Mouse (Mus musculus) liver, embryonic 14.5 days (tissue): ENCODE results near the gene Smim5. TPM values are rescaled to one million over a fixed set of nuclear protein-coding genes. Genes with fewer than 3 reads are reported as not detected.

ENCODE experiments used
- ATAC-seq: fragments of 200-750 bp; cut with Nextera tagmentation; 2 replicates; pipeline ENCODE4 v1.8.0; 2017; ENCODE audit warnings: moderate number of reproducible peaks, mild to moderate bottlenecking, moderate library complexity; ENCODE audit not compliant: insufficient read depth
- DNase-seq, 3 experiments: peaks; one replicate each; pipeline ENCODE4 v3.0.0-alpha.2; 2012 to 2013; ENCODE audit warnings: low read depth in 3 of 3, low spot score in 3 of 3
- H3K27ac ChIP-seq: fragments of 300-500 bp; sonication (generic); 2 replicates; pipeline ENCODE4 v1.5.1; 2014; ENCODE audit warnings: moderate library complexity, mild to moderate bottlenecking, control low read depth, inconsistent platforms
- H3K27me3 ChIP-seq: fragments of 300-500 bp; sonication (generic); 2 replicates; pipeline ENCODE4 v1.6.1; 2014; ENCODE audit warnings: mild to moderate bottlenecking, low read length, moderate library complexity; ENCODE audit not compliant: control insufficient read depth, insufficient read depth
- H3K36me3 ChIP-seq: fragments of 300-500 bp; sonication (generic); replicated peaks from 2 replicates; pipeline ENCODE4 v1.6.1; 2014; ENCODE audit warnings: low read depth; ENCODE audit not compliant: control insufficient read depth, insufficient read depth
- H3K4me1 ChIP-seq, 2 experiments: fragments of 200-500 bp in 1 of 2; fragments of 300-500 bp in 1 of 2; sonication (generic) in 1 of 2; replicated peaks; 2 replicates each; pipeline ENCODE4 v1.6.1; 2012 to 2014; ENCODE audit warnings: antibody characterized with exemption in 1 of 2, inconsistent platforms in 1 of 2, low read length in 1 of 2; ENCODE audit not compliant: control insufficient read depth in 2 of 2, insufficient read depth in 2 of 2
- H3K4me2 ChIP-seq: fragments of 300-500 bp; sonication (generic); 2 replicates; pipeline ENCODE4 v1.6.1; 2014; ENCODE audit warnings: low read depth, mild to moderate bottlenecking, control low read depth, moderate library complexity
- H3K4me3 ChIP-seq, 2 experiments: fragments of 200-500 bp in 1 of 2; fragments of 300-500 bp in 1 of 2; sonication (generic) in 1 of 2; 2 replicates each; pipeline ENCODE4 v1.5.1; 2012 to 2014; ENCODE audit warnings: low read depth in 2 of 2, low read length in 2 of 2, mild to moderate bottlenecking in 2 of 2, control low read depth in 1 of 2, inconsistent platforms in 1 of 2, moderate library complexity in 1 of 2; ENCODE audit not compliant: insufficient read depth in 1 of 2
- H3K9ac ChIP-seq: fragments of 300-500 bp; sonication (generic); replicated peaks from 2 replicates; pipeline ENCODE4 v1.6.1; 2014; ENCODE audit warnings: mild to moderate bottlenecking, control low read depth, moderate library complexity
- H3K9me3 ChIP-seq: fragments of 300-500 bp; sonication (generic); 2 replicates; pipeline ENCODE4 v1.6.1; 2016; ENCODE audit warnings: low read length, mixed read lengths; ENCODE audit not compliant: control insufficient read depth
- CTCF ChIP-seq: IDR thresholded peaks from 2 replicates; pipeline ENCODE4 v1.5.1; 2016; ENCODE audit warnings: antibody characterized with exemption, low read depth, control low read depth
- EP300 ChIP-seq: IDR thresholded peaks from 2 replicates; pipeline ENCODE4 v1.6.1; 2016; ENCODE audit warnings: antibody characterized with exemption, low read depth
- WGBS: fragments of 180-500 bp; shearing (Covaris S2); extraction: QIAGEN DNeasy Blood & Tissue Kit; methylation state at CpG from one replicate; pipeline ENCODE4 v1.1.7; 2014; ENCODE audit not compliant: insufficient replicate concordance; 5-methylcytosine and 5-hydroxymethylcytosine counted together
- polyA plus RNA-seq, 2 experiments: library from polyadenylated mRNA; depleted of rRNA in 1 of 2; stranded (reverse) in 1 of 2; unstranded in 1 of 2; fragments of >200 nt; fragmentation: Nextera tagmentation in 1 of 2; extraction: Ambion mirVana in 1 of 2; gene quantifications; 2 replicates each; pipeline versions ENCODE4 v1.2.1 to v1.2.3; 2012 to 2014

Gene Smim5
- polyA plus RNA-seq, 2 experiments, result 25.1 to 48.8 TPM

DNA sequence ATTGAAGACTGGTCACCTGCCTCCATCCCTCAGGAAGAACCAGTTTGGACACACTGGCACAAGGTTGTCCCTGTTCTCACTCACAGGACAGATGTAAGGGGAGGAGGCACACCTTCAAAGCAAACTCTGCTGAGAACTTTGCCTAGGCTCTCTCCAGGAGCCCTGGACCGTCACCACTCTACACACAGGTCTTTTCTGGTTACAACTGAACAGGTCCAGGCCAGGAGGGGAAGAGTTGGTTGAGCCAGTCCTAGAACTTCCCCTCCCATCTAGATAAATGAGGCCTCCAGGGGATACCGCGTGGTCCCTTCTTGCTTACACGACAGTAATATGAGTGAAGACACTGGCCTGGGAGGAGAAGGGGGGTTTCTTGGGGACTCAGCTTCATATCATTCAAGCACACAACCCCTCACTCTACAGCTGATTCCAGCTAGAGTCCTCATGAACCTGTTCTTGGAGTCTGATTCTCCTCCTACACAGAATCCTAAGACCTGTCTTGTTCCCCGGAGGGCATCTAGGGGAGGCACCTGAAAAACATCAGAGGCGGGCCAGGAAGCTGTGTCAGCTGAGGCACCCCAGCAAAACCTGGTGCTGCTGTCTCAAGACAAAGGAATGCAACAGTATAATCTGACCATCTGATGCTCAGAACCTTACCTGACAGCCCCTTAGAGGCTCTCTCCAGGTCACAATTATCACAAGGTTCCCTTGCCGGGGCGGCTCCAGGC lies 4.6 kb downstream of the Smim5 start:
- Histone ChIP-seq H3K4me1 (peaks cover 53 to 67% of the 10 kb centered on the region in 2 experiments), H3K36me3 (peaks cover 49% of the 10 kb centered on the region), H3K27me3 (no peaks in the 10 kb centered on the region), H3K27ac (peak overlapping the region; percentile 100), H3K4me2 (peak overlapping the region; percentile 95), H3K9me3 (no peaks in the 10 kb centered on the region), H3K9ac (peak overlapping the region; percentile 71), H3K4me3 (peak overlapping the region in 1 of 2 experiments; percentile 38; a peak in 2 of 4 replicates)
- TF ChIP-seq CTCF, result no peak
- no peak for TF ChIP-seq EP300
- DNase-seq, result peak in 1 of 3 experiments; percentile 43
- no peak for ATAC-seq
- WGBS, result 36% methylated on average over 8 of the region's 8 CpGs

DNA sequence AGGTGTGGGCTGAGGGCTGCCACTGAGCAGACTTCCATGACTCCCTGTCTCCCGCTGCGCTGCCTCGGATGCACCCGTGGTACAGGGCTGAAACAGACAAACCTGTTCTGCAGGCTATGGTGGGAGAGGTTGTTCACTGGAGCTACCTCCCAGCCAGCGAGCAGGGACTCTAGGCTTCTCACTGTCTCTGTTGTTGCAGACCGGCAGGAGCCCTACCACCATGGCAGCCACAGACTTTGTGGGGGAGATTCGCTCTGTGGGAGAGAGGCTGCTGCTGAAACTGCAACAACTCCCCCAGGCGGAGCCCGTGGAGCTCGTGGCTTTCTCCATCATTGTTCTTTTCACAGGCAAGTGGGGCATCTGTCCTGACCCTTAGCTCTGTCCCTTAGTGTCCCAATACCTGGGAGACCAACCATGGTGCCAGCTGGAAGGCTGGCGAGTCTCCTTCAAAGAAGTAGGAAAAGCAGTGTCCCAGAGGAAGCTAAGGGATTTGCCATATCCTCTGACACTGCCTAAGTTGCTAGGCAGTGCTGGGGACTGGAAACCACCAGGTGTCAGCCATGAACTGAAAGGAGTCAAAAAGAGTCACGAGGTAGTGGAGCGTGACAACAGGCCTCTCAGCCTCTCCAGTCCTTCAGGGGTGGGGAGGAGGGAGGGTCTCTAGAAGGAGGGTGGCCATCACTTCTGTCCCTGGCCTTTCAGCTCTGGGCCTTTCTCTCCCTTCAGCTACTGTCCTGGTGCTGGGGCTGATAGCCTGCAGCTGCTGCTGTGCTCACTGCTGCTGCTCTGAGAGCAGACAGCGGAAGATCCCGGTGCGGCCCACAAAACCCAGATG lies 5.4 kb downstream of the Smim5 start:
- H3K36me3 ChIP-seq, result peaks cover 49% of the 10 kb centered on the region
- DNase-seq (no peak), ATAC-seq (no peak)
- peak overlapping the region; percentile 95 for H3K4me2 ChIP-seq
- no peaks in the 10 kb centered on the region for H3K27me3 ChIP-seq
- peak overlapping the region; percentile 100 for H3K27ac ChIP-seq
- H3K4me3 ChIP-seq, result no peak overlapping the region
- WGBS, result 77% methylated on average over 16 of the region's 16 CpGs
- peaks cover 53 to 66% of the 10 kb centered on the region in 2 experiments for H3K4me1 ChIP-seq
- TF ChIP-seq CTCF, result no peak; the same call in 1 of the 2 replicates
- H3K9ac ChIP-seq, result peak overlapping the region; percentile 71
- H3K9me3 ChIP-seq, result no peaks in the 10 kb centered on the region

DNA sequence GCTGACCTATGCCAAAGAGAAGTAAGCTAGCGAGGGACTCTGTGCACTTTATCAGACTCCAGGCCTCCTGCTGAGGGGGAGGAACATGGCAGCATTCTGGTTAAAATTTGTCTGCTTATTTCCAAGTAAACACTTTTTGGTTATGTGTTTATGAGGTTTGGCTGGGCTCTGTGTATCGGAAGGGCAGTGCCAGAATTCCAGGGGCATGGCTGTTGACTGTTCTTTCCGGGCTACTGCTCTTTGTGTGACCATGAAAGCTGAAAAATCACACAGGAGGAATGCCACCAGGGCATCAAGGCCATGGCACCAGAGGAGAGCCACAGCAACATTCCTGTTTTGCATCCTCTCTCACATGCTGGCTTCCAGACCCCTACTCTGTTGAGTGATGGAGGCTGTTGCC lies 6.3 kb downstream of the Smim5 start:
- H3K4me3 ChIP-seq, result no peak overlapping the region
- DNase-seq, result no peak
- no peak for ATAC-seq
- no peaks in the 10 kb centered on the region for H3K9me3 ChIP-seq
- no peak overlapping the region; the same call in 1 of the 2 replicates for H3K9ac ChIP-seq
- peak overlapping the region; percentile 100 for H3K27ac ChIP-seq
- TF ChIP-seq EP300, result no peak
- H3K27me3 ChIP-seq, result no peaks in the 10 kb centered on the region
- peaks cover 49% of the 10 kb centered on the region for H3K36me3 ChIP-seq
- H3K4me2 ChIP-seq, result no peak overlapping the region
- H3K4me1 ChIP-seq, result peaks cover 62 to 73% of the 10 kb centered on the region in 2 experiments
- WGBS, result 75% methylated on average over 3 of the region's 3 CpGs

DNA sequence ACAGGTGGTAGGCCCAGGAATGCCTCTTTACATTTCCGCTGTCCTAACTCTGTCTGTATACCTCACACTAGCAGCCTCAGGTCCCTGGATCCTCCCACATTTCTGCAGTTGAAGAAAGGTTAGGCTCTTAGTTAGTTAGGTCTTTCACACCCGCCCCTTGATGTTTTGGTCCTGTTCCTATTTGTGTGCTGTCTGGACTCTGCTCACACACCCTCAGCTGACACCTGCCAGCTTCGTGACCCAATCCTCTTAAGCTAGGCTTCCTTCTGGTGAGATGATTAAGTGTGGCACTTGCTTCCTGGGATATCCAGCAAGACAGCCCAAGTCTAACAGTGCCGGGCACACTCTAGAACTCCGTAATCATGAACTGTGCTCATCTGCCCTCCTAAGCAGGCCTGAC lies 6.8 kb downstream of the Smim5 start:
- H3K36me3 ChIP-seq, result peaks cover 49% of the 10 kb centered on the region
- peak overlapping the region; percentile 100 for H3K27ac ChIP-seq
- 91% methylated on average over 5 of the region's 5 CpGs for WGBS
- no peak overlapping the region for H3K4me2 ChIP-seq
- ATAC-seq, result no peak
- no peak for TF ChIP-seq CTCF
- no peak for TF ChIP-seq EP300
- no peak for DNase-seq
- no peak overlapping the region for H3K4me3 ChIP-seq
- no peak overlapping the region for H3K9ac ChIP-seq
- no peaks in the 10 kb centered on the region for H3K9me3 ChIP-seq
- peaks cover 62 to 73% of the 10 kb centered on the region in 2 experiments for H3K4me1 ChIP-seq
- no peaks in the 10 kb centered on the region for H3K27me3 ChIP-seq

DNA sequence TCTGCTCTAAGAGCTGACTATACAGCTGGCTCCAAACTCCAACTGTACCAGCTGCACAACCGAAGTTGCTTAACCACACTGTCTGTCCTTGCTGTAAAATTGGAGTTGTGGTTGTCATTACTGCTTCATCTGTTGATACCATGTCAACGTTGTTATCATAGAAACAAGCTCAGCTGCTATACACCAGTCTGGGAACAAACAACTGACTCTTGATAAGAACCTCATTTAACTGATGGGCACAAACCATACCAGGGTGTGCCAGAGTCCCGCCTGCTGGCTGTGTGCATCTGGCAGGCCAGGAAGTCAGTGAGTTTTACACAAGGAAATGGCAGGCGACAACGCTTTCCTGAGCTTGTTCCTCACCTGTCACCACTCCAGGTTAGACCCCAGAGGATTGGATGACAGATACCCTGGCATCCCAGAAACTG lies 11.4 kb downstream of the Smim5 start:
- H3K36me3 ChIP-seq, result peaks cover 30% of the 10 kb centered on the region
- no peaks in the 10 kb centered on the region for H3K27me3 ChIP-seq
- peak overlapping the region; percentile 68 for H3K9ac ChIP-seq
- DNase-seq (peak; percentile 73 to 79 (median 77)), ATAC-seq (peak; percentile 87)
- H3K9me3 ChIP-seq, result no peaks in the 10 kb centered on the region
- TF ChIP-seq CTCF (peak; percentile 27; the same call in 1 of the 2 replicates), EP300 (peak; percentile 84)
- H3K27ac ChIP-seq, result peak overlapping the region; percentile 96
- 16% methylated on average over 5 of the region's 5 CpGs for WGBS
- H3K4me1 ChIP-seq, result peaks cover 32 to 43% of the 10 kb centered on the region in 2 experiments
- H3K4me2 ChIP-seq, result peak overlapping the region; percentile 54
- no peak overlapping the region for H3K4me3 ChIP-seq
